Mouse (Mus musculus) CD4-positive helper T cell, adult 2 months (primary cell): ENCODE measurements around the gene Llph.

Source experiments
- DNase-seq: peaks from one replicate; pipeline ENCODE4 v3.0.0-alpha.2; 2012; ENCODE audit warnings: low read depth, missing footprints, low spot score

Gene Llph

DNA sequence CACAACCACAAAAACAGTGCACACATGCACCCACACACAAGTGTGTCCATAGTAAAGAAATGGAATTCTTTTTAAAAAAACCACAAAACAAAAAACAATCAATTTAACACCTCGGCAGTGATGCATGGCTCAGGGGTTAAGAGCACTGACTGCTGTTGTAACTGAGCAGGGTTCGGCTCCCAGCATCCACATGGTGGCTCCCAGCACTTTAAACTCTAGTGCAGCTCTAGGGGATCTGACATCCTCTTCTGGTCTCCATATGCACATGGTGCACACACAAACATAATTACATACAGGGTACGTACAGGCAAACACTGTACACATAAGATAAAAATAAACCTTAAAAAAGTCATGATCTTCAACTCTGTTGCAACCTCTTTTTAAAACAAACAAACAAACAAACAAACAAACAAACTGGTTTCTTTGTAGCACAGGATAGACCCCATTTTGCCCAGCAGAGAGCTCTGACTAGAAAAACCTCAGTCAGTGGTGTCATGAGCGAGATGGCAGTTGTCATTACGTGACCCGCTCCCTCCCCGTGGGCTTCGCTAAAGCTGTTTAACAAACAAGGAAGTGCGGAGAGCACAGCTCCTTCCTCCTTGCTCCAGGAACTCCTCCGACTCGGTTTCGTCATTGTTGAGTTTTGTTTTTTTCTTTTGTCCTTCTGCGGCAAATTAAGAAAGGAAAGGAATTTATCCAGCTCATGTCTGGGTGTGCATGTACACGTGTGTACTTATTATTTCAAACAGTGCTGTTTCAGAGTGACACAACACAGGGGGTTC, 7.1 kb upstream of the Llph start:
- DNase-seq: peak; percentile 48

DNA sequence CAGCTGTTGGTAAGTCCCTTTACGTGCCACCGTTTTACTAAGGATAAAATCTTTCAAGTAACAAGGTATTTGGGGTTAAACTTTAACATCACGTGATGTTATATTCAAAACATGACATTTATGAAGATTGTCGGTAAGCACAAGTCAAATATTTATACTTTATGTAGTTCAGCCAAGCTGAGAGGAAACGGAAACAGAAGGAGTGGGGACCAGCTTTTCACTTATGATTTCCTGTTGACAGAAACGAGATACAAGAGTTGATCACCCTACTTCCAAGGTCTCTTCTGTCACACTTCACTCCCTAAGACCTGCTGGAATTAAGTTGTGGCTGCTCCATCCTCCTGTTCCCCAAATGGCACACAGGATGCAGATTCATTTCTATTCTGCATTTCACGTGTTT, 6.1 kb upstream of the Llph start:
- peak; percentile 29 for DNase-seq

DNA sequence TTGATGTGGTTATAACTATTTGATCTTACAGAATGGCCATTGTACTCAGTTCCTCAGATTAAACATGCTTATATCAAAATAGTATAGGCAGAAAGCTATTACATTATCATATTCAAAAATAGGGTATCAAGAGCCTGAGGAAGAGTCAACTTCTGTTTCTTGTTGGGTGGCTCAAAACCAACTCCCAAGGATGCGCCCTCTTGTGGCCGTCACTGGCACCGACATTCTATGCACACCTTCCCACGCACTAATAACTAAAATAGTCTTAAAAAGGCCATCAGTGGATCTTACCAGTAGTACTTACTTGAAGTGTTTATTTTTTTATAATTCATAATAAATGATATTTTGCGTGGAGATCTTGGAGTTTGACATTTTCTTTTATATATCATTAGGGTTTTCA, 4.8 kb downstream of the Llph start:
- peak; percentile 75 for DNase-seq

DNA sequence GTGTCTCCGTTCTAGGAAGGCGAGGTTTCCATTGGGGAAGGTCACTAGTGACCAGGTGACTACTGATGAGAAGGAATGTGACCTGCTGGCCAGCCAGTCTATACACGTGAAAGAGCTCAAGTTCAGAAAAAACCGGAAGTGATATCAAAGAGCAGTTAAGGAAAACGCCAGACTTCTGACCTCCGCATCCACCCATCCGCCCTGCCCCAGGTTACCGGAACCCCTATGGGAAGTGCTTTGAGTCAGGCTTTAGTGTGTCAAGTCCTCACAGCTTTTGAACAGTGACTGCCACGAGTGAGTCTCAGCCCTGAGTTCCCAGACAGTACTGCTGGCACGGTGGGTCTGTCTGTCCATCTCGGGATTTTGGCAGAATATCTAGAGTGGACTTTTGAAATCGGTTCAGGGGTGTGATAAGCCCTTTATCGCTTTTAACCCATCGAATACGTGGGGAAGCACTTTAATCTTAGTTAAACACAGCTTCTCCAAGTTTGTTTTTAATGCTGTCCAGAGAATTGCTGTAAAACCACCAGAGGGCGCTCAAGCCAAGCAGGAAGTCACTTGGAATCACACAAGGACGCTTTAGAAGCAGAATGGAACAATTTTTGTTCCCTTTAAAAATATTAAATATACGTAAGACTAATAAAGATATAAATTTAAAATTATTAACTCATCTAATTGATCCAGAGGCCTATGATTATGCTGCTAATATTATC, 6.9 kb downstream of the Llph start:
- DNase-seq: peak; percentile 61

DNA sequence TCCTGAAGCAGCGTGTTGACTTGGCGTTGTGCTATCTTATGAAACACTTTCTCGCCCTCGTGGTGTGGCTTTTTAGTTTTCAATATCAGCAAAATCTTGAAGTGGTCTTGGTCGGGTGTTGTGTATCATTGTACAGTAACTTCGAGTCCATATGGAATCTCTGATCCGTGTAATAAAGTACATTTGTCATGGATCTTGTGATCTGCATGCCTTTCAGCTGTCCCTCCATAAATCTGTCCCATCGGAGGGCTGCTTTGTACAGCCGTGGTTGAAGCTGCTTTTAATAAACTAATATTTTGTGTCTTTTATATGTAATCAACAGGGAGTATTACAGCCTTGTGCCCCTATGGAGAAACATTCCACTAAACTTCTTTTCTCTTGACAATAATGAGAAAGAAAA, 10.0 kb downstream of the Llph start:
- DNase-seq: no peak

DNA sequence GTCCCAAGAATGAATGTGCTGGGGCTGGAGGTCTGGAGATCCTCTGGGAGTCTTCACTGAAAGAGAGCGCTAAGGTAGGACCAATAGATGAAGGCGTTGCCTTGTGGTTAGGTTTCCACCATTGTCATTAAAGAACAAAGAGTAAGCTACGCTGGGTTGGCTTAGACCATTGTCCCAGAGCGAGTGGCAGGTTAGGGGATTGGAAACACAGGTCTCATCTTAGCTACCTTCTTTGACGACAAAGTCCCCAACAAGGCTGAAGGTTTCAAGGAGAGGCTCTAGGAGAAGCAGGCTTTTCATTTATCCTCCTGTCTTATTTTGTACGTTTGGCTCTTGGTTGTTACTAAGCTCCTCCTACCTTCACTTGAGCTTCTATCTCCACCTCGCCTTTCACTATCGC, 11.4 kb downstream of the Llph start:
- no peak for DNase-seq

DNA sequence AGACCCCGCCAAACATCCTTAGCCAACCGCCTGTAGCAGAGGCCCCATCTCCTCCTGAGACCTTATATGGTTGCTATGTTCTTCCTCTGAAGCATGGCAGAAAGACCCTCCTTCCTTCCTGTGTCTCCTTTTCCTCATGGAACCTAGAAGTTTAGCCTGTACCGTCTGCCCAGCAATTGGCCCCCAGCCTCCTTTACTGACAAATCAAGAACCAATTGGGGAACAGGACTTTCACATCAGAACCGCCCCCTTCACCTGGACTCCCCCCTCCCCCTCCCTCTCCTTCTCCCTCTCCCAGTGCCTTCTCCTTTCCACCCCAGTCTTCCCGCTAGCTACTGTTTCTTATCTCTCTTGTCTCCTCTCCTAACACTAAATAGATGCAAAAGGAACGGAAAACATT, 12.6 kb downstream of the Llph start:
- DNase-seq: no peak

DNA sequence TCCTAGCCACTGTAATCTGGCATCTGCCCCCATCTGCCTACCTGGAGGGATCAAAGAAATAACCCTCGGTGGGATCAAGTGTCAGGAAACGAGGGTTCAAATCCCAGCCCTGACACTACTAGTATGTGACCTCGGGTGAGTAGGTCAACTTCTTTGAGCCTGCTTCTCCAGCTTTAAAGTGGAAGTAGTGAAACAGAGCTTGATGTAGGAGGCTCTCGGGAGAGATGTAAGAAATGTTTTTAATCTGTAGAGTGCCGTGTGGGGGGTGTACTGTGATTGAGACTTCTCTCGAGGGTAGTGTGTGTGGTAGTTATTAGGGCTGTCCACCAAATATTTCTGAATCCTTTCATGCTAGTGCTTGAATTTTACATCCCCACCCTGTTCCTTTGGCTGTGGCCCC, 15.6 kb downstream of the Llph start:
- DNase-seq: no peak

DNA sequence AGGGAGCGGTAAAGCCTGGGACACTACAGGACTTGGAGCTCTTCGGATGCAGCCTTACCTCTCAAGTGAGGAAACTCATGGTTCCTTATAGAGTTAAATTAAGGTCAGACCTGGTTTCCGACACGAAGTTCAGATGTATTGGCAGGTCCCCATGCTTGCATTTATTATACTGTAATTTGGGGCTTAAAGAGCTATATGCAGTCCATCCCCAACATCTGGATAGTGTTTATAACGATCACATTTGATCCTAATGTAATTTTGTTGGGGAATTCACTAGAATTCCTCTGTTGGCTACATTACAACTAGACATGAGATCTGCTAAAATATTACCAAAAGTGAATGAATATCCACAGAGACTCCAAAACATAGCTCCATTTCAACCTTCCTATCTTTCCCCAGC, 18.8 kb downstream of the Llph start:
- no peak for DNase-seq

DNA sequence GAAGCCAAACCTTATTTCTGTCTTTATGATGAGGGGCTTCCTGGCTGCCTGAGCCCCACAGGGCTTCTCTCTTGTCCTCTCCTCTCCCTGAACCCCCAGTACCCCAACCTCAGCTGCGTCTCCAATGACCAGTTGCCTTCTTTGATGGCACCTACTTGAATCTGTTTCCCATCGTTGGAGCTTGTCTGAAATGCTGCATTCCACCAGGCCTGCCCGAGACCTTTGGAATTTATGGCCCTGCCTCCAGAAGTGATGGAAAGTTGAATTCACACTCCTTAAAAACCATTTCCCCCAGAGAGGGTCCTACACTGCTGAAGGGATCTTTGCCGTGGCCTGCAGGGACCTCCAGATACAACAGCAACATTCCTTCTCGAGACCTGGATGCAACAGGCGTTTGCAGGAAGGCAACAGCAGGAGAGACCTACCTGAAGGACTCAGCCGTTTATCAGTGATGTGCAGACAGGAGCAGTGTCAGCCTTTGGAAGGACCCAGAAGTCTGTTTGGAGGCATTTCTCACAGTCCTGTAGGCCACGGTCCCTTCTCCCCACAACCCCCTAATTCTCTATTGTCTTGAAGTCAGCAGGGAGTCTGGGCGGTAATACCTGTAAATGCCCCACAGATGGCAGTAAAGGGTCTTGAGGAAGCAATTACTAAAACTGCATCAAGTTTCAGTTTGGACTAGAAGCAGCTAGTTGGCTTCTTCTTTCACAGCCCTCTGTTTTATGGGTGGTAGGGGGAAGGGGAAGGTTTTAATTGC, 20.3 kb downstream of the Llph start:
- DNase-seq: peak; percentile 76

DNA sequence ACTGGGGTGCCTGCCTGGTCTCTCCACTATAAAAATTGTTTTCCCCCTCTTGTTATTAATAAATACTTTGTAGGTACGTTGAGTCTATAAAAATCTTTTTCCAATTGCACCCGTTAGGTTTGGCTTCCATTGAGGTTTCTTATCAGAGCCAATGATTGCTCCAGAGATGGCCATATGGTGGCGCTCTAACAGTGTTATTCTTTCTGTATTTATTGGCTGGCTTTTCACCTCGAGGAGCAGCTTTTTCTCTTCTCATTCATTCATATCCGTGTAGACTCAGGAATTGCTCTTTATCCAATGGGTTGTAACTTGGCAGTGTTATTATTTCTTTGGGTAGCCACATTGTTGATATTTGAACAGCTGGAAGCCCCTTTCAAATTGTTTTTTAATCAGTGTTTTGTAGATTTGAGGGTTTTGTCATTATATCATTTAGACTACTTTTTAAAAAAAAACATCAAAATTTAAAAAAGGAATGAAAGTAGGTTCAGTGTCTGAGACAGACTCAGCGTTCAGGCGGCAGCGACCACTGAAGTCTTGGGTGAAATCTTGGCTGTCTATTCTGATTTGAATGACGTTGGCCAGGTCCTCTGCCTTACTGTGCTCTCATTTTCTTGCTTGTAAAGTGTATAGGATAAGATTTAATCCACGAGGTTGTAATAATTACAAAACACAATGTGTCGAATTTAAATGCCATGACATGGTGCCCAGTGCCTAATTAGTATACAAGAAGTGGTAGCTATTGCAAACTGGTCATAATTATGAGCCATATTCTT, 24.2 kb downstream of the Llph start:
- DNase-seq: no peak

DNA sequence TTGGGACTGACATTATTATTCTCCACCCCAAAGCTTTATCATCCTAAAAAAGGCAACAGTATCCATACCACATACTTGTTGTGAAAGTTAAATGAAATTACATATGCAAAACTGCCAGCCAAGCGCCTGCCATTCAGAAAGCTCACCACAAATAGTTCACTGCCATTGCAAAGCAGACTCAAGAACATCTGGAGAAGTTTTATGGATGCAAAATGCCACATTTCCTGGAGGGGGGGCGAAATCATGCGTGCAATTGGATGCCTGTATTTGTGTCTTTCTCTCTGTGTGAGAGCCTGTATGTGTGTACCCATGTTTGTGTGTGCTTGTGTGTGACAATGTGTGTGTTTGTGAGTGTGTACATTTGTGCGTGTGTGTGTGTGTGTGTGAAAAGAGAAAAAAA, 24.9 kb downstream of the Llph start:
- no peak for DNase-seq

DNA sequence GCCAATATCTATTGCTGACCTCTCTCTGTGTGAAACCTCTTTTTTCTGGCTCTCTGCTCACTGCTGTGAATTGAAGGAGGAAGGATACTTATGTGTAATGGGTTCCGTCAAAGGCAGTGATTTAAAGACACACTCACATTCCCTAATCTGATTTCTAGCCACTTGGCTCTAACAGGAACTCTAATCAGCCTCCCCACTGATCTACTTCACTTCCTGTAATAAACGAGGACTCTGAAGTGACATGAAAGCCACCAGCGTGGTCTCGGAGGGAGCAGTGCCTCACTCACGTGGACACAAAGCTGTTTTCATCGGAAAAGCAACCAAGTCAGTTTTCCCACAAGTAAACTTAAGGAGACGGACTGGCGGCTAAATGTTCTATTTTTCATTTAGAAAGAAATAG, 25.9 kb downstream of the Llph start:
- DNase-seq: no peak

DNA sequence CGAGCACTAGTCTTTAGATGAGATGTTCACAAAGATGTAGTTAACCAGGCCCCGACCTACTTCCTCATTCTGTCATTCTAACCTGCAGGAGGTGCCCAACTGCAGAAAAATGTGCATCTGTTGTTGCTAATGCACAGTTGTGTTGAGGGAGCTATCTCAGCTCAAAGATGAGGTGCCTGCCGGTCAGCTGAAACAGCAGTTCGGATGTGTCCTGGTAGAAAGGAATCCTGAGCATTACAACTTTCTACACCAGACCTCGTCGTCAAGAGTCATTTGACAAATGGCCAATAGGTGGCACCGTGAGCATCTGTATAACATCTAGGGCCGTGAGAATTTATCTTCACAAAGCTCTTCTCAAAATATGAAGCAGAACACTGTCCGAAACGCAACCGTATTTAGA, 30.4 kb downstream of the Llph start:
- peak; percentile 42 for DNase-seq

DNA sequence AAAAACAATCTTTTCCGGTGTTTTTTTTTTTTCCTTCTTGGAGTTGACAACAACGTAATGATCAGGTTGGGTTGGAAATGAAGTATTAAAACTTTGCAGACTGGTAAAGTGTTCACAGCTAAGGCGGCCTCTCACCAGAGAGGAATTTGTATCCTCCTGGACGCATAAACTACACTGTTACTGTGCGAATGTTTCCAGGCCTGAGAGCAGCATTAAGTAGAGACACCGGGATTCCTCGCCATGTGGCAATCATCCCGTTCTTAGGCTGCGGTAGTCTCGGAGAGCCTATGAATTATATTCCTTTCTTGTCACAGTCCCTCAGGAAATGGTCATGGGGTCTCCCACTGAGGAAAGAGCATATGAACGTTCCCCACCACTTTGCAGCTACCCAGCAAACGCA, 40.9 kb downstream of the Llph start:
- DNase-seq: no peak

DNA sequence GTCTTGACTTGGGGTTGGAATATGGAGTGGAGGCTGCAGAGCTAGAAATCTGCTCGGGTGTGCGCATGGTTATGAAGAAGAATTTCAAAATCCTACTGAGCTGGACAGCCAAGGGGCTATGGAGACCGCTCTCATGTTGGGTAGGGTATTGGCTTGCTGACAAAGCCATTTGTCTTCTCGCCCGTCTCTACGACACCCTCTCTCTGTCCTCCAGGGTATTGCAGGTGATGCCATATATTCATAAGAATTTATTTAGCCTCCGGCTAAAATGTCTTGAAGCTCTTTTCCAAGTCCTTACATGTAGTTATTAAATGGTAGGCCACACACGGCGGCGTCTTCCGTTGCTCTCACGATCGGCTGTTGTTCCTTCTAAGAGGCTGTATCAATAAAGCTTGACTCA, 43.1 kb downstream of the Llph start:
- no peak for DNase-seq

DNA sequence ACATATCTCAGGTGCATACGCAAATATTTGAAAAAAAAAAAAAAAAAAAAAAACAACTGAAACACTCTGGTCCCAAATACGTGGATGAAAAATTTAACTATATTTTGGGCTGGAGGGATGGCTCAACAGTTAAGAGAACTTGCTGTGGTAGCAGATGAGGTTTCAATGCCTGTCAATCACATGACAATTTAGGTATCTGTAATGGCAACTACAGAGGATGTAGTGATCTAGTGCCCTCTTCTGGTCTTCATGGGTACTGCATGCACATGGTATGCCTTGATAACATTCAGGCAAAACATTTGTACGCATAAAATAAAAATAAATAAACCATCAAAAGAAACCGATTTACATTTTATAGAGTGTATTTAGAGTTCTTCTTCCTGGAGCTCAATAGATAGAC, 43.9 kb downstream of the Llph start:
- peak; percentile 61 for DNase-seq

DNA sequence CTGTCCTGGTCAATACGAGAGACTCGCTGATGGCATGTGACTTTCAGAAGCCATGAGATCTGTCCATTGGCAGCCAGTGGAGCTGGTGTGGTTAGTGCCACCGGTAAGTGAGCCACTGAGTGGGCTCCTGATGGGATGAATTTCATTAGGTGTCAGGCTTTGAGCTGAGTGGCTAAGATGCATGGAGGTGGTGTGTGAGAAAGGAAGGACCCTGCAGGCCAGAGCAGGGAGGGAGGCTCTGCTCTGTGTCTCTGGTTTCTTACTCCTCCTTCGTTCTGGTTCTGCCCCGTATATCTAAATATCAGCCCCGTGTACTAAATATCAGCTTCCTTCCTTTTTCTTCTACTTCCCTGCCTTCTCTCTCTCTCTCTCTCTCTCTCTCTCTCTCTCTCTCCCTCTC, 44.4 kb downstream of the Llph start:
- no peak for DNase-seq

DNA sequence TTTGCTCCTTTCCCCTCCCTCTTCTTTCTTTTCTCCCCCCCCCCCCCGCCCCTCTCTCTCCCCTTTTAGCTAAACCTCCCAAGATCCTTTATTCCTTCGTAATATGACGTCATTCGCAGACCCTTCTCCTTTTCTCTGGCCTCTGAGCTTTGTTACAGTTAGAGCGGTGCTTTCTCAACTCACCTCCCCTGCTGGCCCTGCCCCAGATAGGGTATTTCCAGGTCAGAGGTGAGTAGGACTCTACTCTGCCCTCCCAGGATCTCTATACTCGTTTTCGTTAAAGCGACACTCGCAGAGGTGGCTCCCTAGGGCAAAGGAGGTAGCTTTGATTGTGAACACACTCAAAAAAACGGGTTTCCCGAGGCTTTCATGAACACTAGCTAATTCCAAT, 45.0 kb downstream of the Llph start:
- no peak for DNase-seq

DNA sequence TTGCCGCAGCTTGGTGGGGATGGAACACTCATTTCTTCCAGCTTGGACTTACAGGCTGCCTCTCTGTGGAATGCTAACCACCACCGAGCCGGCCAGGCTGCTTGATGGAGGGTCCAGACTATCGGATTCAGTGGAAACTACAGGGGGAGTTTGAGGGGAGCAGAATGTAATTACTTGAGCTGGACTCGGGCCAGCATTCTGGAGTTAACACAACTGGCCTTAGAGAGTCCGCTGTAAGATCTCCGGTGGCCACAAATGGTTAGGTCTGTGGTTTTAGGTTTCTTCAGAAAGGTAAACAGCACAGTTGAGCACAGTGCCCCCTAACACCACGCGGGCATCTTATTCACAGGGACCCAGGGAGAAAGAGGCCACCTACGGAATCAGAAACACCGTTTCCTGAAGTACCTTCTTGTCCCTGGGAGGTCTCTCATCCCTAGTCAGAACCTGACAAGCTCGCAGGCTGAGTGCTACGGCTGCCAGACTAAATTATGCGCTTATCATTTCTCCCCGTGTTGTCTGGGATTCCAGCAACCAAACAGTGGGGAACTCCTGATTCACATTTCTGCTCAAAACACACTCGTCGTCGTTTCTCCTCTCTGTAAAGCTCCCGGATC, 45.5 kb downstream of the Llph start:
- DNase-seq: no peak

DNA sequence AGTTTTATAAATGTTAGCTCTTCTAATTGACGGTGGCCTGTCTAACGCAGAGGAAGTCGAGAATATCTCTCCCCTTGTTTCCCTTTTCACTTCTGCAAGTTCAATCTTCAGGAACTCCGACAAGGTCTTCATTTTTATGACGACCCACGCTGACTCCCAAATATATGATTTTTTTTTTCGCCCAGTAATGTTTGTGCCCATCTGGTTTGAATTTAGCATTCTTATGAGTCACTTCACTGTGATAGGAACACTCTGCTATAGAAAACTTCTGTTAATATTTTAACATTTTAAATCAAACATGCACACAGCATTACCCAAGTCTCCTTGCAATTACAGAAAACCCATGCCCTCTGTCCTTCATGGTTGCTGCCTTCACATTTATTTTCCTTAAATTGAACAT, 46.5 kb downstream of the Llph start:
- no peak for DNase-seq
